ENCODE assay signal across 8 mouse cellular contexts in the genomic region with DNA sequence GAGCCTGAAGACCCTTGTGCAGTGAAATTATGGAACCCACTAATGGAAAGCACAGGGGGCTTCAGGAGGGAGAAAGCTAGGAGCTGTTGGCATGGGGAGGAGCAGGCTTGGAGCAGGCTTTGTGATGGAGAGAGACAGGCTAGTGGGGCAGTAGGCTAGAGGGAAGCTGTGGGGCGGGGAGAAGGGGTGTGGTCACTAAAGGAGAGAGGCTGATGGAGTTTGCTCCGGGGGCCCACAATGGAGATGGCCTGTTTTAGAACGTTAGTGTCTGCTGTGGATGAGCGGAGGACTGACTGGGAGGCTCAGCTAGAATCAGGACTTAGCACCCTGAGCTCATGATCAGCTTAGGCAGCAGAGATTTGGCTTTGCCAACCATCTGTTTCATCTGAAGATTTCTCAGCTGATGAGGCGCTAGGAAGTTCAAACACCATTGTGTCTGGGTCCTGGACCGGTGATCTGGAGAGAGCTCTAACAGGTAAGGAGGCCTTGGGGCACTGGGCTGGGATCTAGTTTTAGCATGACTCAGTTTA. TPM values are rescaled to one million over a fixed set of nuclear protein-coding genes. Genes with fewer than 3 reads are reported as not detected.
DNase-seq lines count a peak whose midpoint lies in the region; ATAC-seq and TF ChIP-seq lines count a peak whose summit lies in the region.

No protein-coding gene starts in this region.

- 54% methylated on average over 6 of the region's 6 CpGs for WGBS in lung, adult 2 months
- 49% methylated on average over 6 of the region's 6 CpGs for WGBS in intestine, embryonic 16.5 days
- WGBS in forebrain, embryonic 15.5 days, result 60% methylated on average over 6 of the region's 6 CpGs

- no peaks in the 10 kb centered on the region for H3K9me3 ChIP-seq in intestine, embryonic 16.5 days (ENCODE audit: control insufficient read depth, low read length)
- no peaks in the 10 kb centered on the region for H3K9me3 ChIP-seq in forebrain, embryonic 15.5 days

- peak overlapping the region; percentile 51 for H3K4me3 ChIP-seq in lung, adult 2 months (replicated peaks; ENCODE audit: extremely low read depth, low read depth, low read length)
- no peak overlapping the region for H3K4me3 ChIP-seq in intestine, embryonic 16.5 days (ENCODE audit: low read length)
- no peak overlapping the region for H3K4me3 ChIP-seq in forebrain, embryonic 15.5 days

- H3K27ac ChIP-seq in intestine, embryonic 16.5 days (ENCODE audit: low read length), result 0 out of 2 replicates have a peak overlapping the region, but pooled peaks have one; percentile 10
- H3K27ac ChIP-seq in forebrain, embryonic 15.5 days (replicated peaks), result no peak overlapping the region

- H3K36me3 ChIP-seq in intestine, embryonic 16.5 days (ENCODE audit: control insufficient read depth, insufficient read depth, low read length), result no peaks in the 10 kb centered on the region
- H3K36me3 ChIP-seq in forebrain, embryonic 15.5 days, result no peaks in the 10 kb centered on the region

- no peaks in the 10 kb centered on the region for H3K27me3 ChIP-seq in intestine, embryonic 16.5 days (replicated peaks; ENCODE audit: control insufficient read depth, insufficient read depth, low read length)
- peaks cover 12% of the 10 kb centered on the region; the same call in 1 of the 2 replicates for H3K27me3 ChIP-seq in forebrain, embryonic 15.5 days

- H3K4me1 ChIP-seq in lung, adult 2 months (ENCODE audit: control insufficient read depth, insufficient read depth, low read length), result peaks cover 18% of the 10 kb centered on the region
- H3K4me1 ChIP-seq in intestine, embryonic 16.5 days (ENCODE audit: control insufficient read depth, insufficient read depth, low read length), result peaks cover 4% of the 10 kb centered on the region; the same call in 1 of the 2 replicates
- peaks cover 8% of the 10 kb centered on the region for H3K4me1 ChIP-seq in forebrain, embryonic 15.5 days

- H3K4me2 ChIP-seq in intestine, embryonic 16.5 days (ENCODE audit: low read depth, low read length), result no peak overlapping the region; the same call in 1 of the 2 replicates
- no peak overlapping the region for H3K4me2 ChIP-seq in forebrain, embryonic 15.5 days (replicated peaks)

- ATAC-seq in intestine, embryonic 16.5 days, result no peak
- ATAC-seq in monocyte, adult 5-6 weeks (replicated peaks; ENCODE audit: insufficient number of reproducible peaks, low FRiP score, low TSS enrichment, poor library complexity, severe bottlenecking), result peak; percentile 28
- ATAC-seq in forebrain, embryonic 15.5 days (replicated peaks), result no peak

- peak; percentile 94 for DNase-seq in heart, adult 11 months
- DNase-seq in heart, postnatal 4 days, result no peak
- DNase-seq in lung, adult 2 months, result no peak
- DNase-seq in lung, postnatal 25 days (ENCODE audit: low spot score), result no peak
- DNase-seq in adrenal gland, adult 8-10 months, result no peak

- H3K9ac ChIP-seq in intestine, embryonic 16.5 days (ENCODE audit: low read depth, low read length), result no peak overlapping the region
- H3K9ac ChIP-seq in forebrain, embryonic 15.5 days (replicated peaks), result no peak overlapping the region

- no peak for TF ChIP-seq CTCF in lung, adult 2 months (IDR thresholded peaks at IDR 0.05; ENCODE audit: insufficient read depth, low read length)

- no peak; the same call in 1 of the 2 replicates for TF ChIP-seq POLR2A in lung, adult 2 months (IDR thresholded peaks at IDR 0.05; ENCODE audit: borderline replicate concordance, extremely low read depth, low read depth, low read length)

RNA-seq across cellular contexts. Expression of gene Abi3, which starts 1.2 kb away (rescaled TPM):
- total RNA-seq in heart, postnatal 4 days (2021), result 10 to 100 TPM; 16.7 to 19.5 TPM
- polyA plus RNA-seq in lung, adult 2 months (2012; rRNA removed), result 141 and 169 TPM in 2 replicates
- polyA plus RNA-seq in intestine, embryonic 16.5 days (2015; fragmentation: Nextera tagmentation; extraction: Ambion mirVana), result 8.7 and 10.3 TPM in 2 replicates
- total RNA-seq in monocyte, adult 5-6 weeks (2017), result 160 to 201 TPM (median 188 TPM) in 3 replicates
- 1.7 and 2.0 TPM in 2 replicates for polyA plus RNA-seq in forebrain, embryonic 15.5 days (2015; fragmentation: Nextera tagmentation; extraction: Ambion mirVana)
- total RNA-seq in adrenal gland, adult 8-10 months (2022), result 10 to 100 TPM in 3 of 4 experiments, 1 to 10 TPM in 1; 8.9 to 14.3 (median 12.2) TPM

RNA-seq across cellular contexts. Expression of gene Gngt2, which starts 6.5 kb away (rescaled TPM):
- 10 to 100 TPM; 23.2 to 23.8 TPM for total RNA-seq in heart, postnatal 4 days (2021)
- polyA plus RNA-seq in lung, adult 2 months (2012; rRNA removed), result 18.1 and 31.9 TPM in 2 replicates
- 17.3 and 17.4 TPM in 2 replicates for polyA plus RNA-seq in intestine, embryonic 16.5 days (2015; fragmentation: Nextera tagmentation; extraction: Ambion mirVana)
- total RNA-seq in monocyte, adult 5-6 weeks (2017), result 863 to 2,060 TPM (median 1,763 TPM) in 3 replicates
- 2.5 and 2.6 TPM in 2 replicates for polyA plus RNA-seq in forebrain, embryonic 15.5 days (2015; fragmentation: Nextera tagmentation; extraction: Ambion mirVana)
- 10 to 100 TPM; 14.7 to 19.0 (median 17.1) TPM for total RNA-seq in adrenal gland, adult 8-10 months (2022)

RNA-seq across cellular contexts. Expression of gene Phospho1, which starts 19.2 kb away (rescaled TPM):
- total RNA-seq in heart, postnatal 4 days (2021), result 10 to 100 TPM; 71.7 to 82.2 TPM
- 85.8 and 128 TPM in 2 replicates for polyA plus RNA-seq in lung, adult 2 months (2012; rRNA removed)
- 0.43 and 0.51 TPM in 2 replicates for polyA plus RNA-seq in intestine, embryonic 16.5 days (2015; fragmentation: Nextera tagmentation; extraction: Ambion mirVana)
- total RNA-seq in monocyte, adult 5-6 weeks (2017), result 2.8 to 3.6 TPM in 2 of 3 replicates, not detected in the other
- polyA plus RNA-seq in forebrain, embryonic 15.5 days (2015; fragmentation: Nextera tagmentation; extraction: Ambion mirVana), result 0.23 TPM in 1 of 2 replicates, not detected in the other
- 100 to 1,000 TPM in 2 of 4 experiments, 10 to 100 TPM in 2; 61.9 to 148 (median 104) TPM for total RNA-seq in adrenal gland, adult 8-10 months (2022)

Comparison
In these comparisons a context has a peak if more than half of its experiments do, and no peak if none do; other contexts are left out.
1. RNA of gene Gngt2, which starts 6.5 kb away (total RNA-seq): 863 to 2,060 TPM in monocyte, adult 5-6 weeks; 23.2 to 23.8 TPM in heart, postnatal 4 days and 14.7 to 19.0 TPM in adrenal gland, adult 8-10 months; every median in the first group is over 10 times any median in the second.
2. RNA of gene Phospho1, which starts 19.2 kb away (total RNA-seq): 61.9 to 148 TPM in adrenal gland, adult 8-10 months and 71.7 to 82.2 TPM in heart, postnatal 4 days; 2.8 to 3.6 TPM in monocyte, adult 5-6 weeks; every median in the first group is over 10 times any median in the second.